Mouse (Mus musculus): ENCODE data around the gene Nuak1. TPM values are rescaled to one million over a fixed set of nuclear protein-coding genes. Genes with fewer than 3 reads are reported as not detected.

Gene Nuak1
- total and polyA plus RNA-seq, 3 experiments: 1.1 to 2.2 TPM; not detected in 1

- Histone ChIP-seq H3K27me3 (ENCODE audit: control insufficient read depth in 1 of 2, insufficient read depth in 2 of 2, low read length in 2 of 2) (no peaks in the 10 kb centered on the region), H3K27ac (ENCODE audit: control insufficient read depth, low read depth, low read length) (no peak overlapping the region), H3K9me3 (replicated peaks; ENCODE audit: insufficient read depth, low read length) (no peaks in the 10 kb centered on the region), H3K9ac (ENCODE audit: control insufficient read depth, low read depth, low read length, poor library complexity, severe bottlenecking) (no peak overlapping the region), H3K4me1 (ENCODE audit: control insufficient read depth in 1 of 2, insufficient read depth in 2 of 2, low read length in 2 of 2) (no peaks in the 10 kb centered on the region), H3K4me3 (ENCODE audit: control insufficient read depth in 1 of 2, insufficient read depth in 1 of 2, low read depth in 2 of 2, low read length in 2 of 2) (no peak overlapping the region), H3K79me2 (ENCODE audit: control insufficient read depth, insufficient read depth, low read length, poor library complexity) (no peaks in the 10 kb centered on the region), H3K36me3 (ENCODE audit: control insufficient read depth in 1 of 2, insufficient read depth in 2 of 2, low read length in 2 of 2) (no peaks in the 10 kb centered on the region)
- no peak for DNase-seq (ENCODE audit: low read depth, low spot score)
- no peak for TF ChIP-seq JUND (IDR thresholded peaks at IDR 0.05; ENCODE audit: low read depth, low read length)
- TF ChIP-seq POLR2AphosphoS2 (IDR thresholded peaks at IDR 0.05; ENCODE audit: low read length): no peak
- no peak for TF ChIP-seq ZC3H11A (IDR thresholded peaks at IDR 0.05; ENCODE audit: low read depth, low read length)
- no peak for TF ChIP-seq EP300 (IDR thresholded peaks at IDR 0.05; ENCODE audit: low read depth in 1 of 2, low read length in 2 of 2)
- no peak for TF ChIP-seq CHD1 (IDR thresholded peaks at IDR 0.05; ENCODE audit: low read depth, low read length)
- TF ChIP-seq E2F4 (IDR thresholded peaks at IDR 0.05; ENCODE audit: borderline replicate concordance, low read depth, low read length): no peak
- TF ChIP-seq MAFK (IDR thresholded peaks at IDR 0.05; ENCODE audit: borderline replicate concordance, low read depth, low read length): no peak
- TF ChIP-seq NELFE (IDR thresholded peaks at IDR 0.05; ENCODE audit: low read depth, low read length): no peak
- no peak for TF ChIP-seq GABPA (IDR thresholded peaks at IDR 0.05; ENCODE audit: low read depth, low read length)
- no peak for TF ChIP-seq SIN3A (IDR thresholded peaks at IDR 0.05; ENCODE audit: low read length)
- no peak for TF ChIP-seq POLR2AphosphoS5 (IDR thresholded peaks at IDR 0.05; ENCODE audit: borderline replicate concordance, low read depth, low read length)
- no peak for TF ChIP-seq NRF1 (IDR thresholded peaks at IDR 0.05; ENCODE audit: insufficient read depth, low read depth, low read length, poor library complexity, severe bottlenecking)
- no peak for TF ChIP-seq HCFC1 (IDR thresholded peaks at IDR 0.05; ENCODE audit: low read depth, low read length)
- no peak for TF ChIP-seq TCF12 (IDR thresholded peaks at IDR 0.05; ENCODE audit: low read depth, low read length)
- TF ChIP-seq POLR2A (IDR thresholded peaks at IDR 0.05; ENCODE audit: control insufficient read depth in 1 of 2, insufficient read depth in 1 of 2, low read depth in 1 of 2, low read length in 2 of 2, poor library complexity in 1 of 2): no peak
- TF ChIP-seq ZKSCAN1 (IDR thresholded peaks at IDR 0.05; ENCODE audit: low read depth, low read length): no peak
- no peak for TF ChIP-seq ZNF384 (IDR thresholded peaks at IDR 0.05; ENCODE audit: low read depth, low read length)
- no peak for TF ChIP-seq MXI1 (IDR thresholded peaks at IDR 0.05; ENCODE audit: low read depth, low read length)
- no peak for TF ChIP-seq BHLHE40 (IDR thresholded peaks at IDR 0.05; ENCODE audit: borderline replicate concordance, low read depth, low read length)
Measured at GRCm38 (mm10) chr10:84357593-84357992, 82.8 kb downstream of the Nuak1 start.

- H3K4me1 ChIP-seq (ENCODE audit: control insufficient read depth in 1 of 2, insufficient read depth in 2 of 2, low read length in 2 of 2): no peaks in the 10 kb centered on the region
- no peaks in the 10 kb centered on the region for H3K9me3 ChIP-seq (replicated peaks; ENCODE audit: insufficient read depth, low read length)
- DNase-seq (ENCODE audit: low read depth, low spot score): no peak
Measured at GRCm38 (mm10) chr10:84354323-84354722, 86.1 kb downstream of the Nuak1 start.

More at GRCm38 (mm10) chr10:84354323-84354722, 86.1 kb downstream of the Nuak1 start:
- Histone ChIP-seq H3K27me3 (ENCODE audit: control insufficient read depth in 1 of 2, insufficient read depth in 2 of 2, low read length in 2 of 2) (no peaks in the 10 kb centered on the region), H3K36me3 (ENCODE audit: control insufficient read depth in 1 of 2, insufficient read depth in 2 of 2, low read length in 2 of 2) (no peaks in the 10 kb centered on the region), H3K27ac (ENCODE audit: control insufficient read depth, low read depth, low read length) (no peak overlapping the region), H3K4me3 (ENCODE audit: control insufficient read depth in 1 of 2, insufficient read depth in 1 of 2, low read depth in 2 of 2, low read length in 2 of 2) (no peak overlapping the region), H3K9ac (ENCODE audit: control insufficient read depth, low read depth, low read length, poor library complexity, severe bottlenecking) (no peak overlapping the region), H3K79me2 (ENCODE audit: control insufficient read depth, insufficient read depth, low read length, poor library complexity) (no peaks in the 10 kb centered on the region)
- TF ChIP-seq GABPA (IDR thresholded peaks at IDR 0.05; ENCODE audit: low read depth, low read length) (no peak), POLR2A (IDR thresholded peaks at IDR 0.05; ENCODE audit: control insufficient read depth in 1 of 2, insufficient read depth in 1 of 2, low read depth in 1 of 2, low read length in 2 of 2, poor library complexity in 1 of 2) (no peak), KAT2A (conservative IDR thresholded peaks at IDR 0.05; ENCODE audit: low read depth, low read length) (no peak), ZC3H11A (IDR thresholded peaks at IDR 0.05; ENCODE audit: low read depth, low read length) (no peak), POLR2AphosphoS5 (IDR thresholded peaks at IDR 0.05; ENCODE audit: borderline replicate concordance, low read depth, low read length) (no peak), MAX (IDR thresholded peaks at IDR 0.05; ENCODE audit: low read length) (no peak), CHD1 (IDR thresholded peaks at IDR 0.05; ENCODE audit: low read depth, low read length) (no peak)
